Mouse (Mus musculus) liver, embryonic 14.5 days (tissue): ENCODE measurements around the gene Ppil6.

Experiments
- CTCF ChIP-seq: IDR thresholded peaks from 2 replicates; pipeline ENCODE4 v1.5.1; 2016; ENCODE audit warnings: antibody characterized with exemption, low read depth, control low read depth
- EP300 ChIP-seq: IDR thresholded peaks from 2 replicates; pipeline ENCODE4 v1.6.1; 2016; ENCODE audit warnings: antibody characterized with exemption, low read depth

GRCm38 (mm10) chr10:41542057-41542456, 51.8 kb downstream of the Ppil6 start:
- no peak for TF ChIP-seq CTCF
- no peak for TF ChIP-seq EP300
